Mouse (Mus musculus) adrenal gland, adult 18-20 months (tissue): ENCODE data around the gene Mettl1. TPM values are rescaled to one million over a fixed set of nuclear protein-coding genes. Genes with fewer than 3 reads are reported as not detected.
"Not testable (repeated sequence)": the region's sequence is repeated elsewhere in the genome, so short reads cannot be mapped to it uniquely, and the experiment has no call there.

Source experiments
- DNase-seq, 2 experiments: peaks; one replicate each; pipeline ENCODE4 v3.0.0; 2021 to 2022; ENCODE audit warnings: low spot score in 2 of 2
- total RNA-seq, 2 experiments: library from RNA; stranded (reverse); gene quantifications; 1 replicate in 1 of 2; 2 replicates in 1 of 2; pipeline ENCODE4 v1.2.3; 2021

Gene Mettl1
- total RNA-seq, 2 experiments from 2014 or later: 16.0 to 18.2 TPM

DNA sequence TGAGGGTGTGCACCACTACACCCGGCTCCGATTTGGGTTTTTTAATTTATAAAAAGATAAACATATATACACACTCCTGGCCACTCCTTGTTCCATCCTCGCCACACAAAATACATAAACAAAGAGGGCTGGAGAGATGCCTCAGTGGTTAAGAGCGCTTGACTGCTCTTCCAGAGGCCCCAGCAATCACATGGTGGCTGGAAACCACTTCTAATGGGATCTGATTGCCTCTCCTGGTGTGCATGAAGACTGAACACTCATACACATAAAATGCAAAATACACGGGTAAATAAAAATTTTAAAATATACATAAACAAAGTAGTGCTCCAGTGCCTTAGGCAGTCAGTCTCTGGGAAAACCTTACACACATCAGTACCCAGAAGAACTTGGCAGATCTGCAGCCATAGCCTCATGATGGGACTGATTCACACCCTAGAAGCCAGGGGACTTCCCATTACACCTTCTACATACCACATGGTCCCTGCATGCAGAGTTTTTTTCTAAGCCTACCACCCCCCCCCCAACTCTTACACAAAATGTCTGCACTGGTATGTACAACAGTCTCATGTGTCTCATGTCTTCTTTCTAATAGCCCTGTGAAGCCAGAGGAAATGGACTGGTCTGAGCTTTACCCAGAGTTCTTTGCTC is 1.4 kb downstream of the Mettl1 start:
- no peak for DNase-seq

DNA sequence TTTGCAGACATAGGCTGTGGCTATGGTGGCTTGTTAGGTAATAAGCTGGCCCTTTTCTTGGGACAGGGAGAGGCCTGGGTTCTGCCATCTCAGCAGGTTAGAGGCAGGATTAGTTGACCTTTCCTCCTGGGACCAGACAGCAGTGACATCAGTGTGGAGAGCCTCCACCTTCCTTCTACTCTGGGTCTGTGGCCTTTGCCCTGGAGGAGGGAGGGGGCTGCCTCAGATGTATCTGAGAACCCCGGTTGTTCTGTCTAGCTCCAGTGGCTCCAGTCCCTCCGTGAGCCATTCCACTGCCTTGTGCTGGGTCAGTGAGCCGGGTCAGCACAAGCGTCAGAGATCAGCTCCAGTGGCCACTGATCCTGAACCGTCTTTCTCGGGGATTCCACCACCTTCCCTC is 2.0 kb downstream of the Mettl1 start:
- DNase-seq: no peak

DNA sequence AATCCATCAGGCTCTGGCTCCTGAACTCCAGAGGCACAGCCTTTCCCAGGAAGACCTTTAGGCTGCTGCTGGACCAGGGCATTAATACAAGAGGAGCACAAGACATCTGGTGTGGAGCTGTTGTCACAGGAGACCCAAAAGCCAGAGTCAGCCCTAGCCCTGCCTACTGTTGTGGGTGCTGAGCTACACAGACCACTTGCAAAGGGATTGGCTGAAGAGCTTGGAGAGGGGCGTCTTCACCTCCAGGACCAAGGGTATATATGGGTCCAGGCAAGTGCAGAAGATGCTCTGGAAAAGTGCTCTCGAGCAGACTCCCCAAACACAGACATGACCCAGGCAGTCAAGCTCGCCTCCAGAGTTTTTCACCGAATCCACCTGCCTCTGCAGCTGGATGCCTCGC is 6.7 kb downstream of the Mettl1 start, which contains the start of gene Cyp27b1:
Gene Cyp27b1 (plus strand): TSS at position 297 of the 400 bp plus-strand sequence.
- DNase-seq: no peak

DNA sequence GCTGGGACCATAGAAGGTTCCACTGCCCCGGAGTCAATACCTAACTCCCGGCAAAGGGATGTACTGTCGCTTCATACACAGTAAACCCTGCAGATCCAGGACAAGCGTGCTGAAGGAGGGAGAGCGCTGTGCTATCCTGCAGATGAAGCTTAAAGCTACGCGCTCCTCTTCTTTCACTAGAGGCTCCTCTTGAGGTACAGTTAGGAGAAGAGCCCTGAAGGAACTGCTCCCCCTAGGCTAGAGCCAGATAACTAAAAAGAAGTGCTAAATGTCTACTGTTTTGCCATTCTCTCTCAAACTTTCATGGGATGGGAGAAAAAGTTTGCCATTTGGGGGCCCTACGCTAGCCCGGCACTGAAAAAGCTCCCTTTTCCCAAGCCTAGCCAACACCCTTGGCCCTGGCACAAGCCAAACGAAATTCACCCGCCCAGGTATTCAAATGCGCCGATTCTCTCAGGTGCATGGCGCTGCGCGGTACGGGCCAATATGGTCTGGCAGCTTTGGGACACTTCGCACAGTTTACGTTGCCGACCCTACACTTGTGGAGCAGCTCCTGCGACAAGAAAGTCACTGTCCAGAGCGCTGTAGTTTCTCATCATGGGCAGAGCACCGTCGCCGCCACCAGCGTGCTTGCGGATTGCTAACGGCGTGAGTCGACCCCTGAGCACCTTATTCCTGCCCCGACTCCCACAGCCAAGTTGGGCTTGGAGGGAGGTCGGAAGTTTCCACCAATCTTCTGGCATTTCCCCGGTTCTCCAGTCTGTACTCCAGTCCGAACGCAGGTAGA is 7.6 kb downstream of the Mettl1 start:
- DNase-seq: no peak

DNA sequence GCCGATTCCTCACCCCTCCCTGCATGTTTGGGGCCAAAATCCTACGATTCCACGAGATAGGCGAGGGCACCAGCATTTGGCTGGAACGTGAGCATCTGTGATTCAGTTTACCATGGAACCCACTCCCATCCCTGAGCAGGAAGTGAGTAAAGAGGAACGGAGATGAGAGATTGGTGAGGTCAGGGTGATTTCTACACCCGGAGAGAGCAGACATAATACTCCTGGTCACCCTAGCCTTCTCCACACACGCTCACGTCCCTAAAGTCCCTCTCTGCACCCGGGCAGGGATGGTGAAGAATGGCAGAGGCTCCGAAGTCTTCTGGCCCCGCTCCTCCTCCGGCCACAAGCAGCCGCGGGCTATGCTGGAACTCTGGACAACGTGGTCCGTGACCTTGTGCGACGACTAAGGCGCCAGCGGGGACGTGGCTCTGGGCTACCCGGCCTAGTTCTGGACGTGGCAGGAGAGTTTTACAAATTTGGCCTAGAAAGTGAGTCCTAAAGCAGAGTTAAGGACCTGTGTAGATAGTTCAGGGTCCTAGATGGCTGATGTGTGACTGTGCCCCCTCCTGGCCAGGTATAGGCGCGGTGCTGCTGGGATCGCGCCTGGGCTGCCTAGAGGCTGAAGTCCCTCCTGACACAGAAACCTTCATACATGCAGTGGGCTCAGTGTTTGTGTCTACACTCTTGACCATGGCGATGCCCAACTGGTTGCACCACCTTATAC is 8.3 kb downstream of the Mettl1 start:
- DNase-seq: no peak

DNA sequence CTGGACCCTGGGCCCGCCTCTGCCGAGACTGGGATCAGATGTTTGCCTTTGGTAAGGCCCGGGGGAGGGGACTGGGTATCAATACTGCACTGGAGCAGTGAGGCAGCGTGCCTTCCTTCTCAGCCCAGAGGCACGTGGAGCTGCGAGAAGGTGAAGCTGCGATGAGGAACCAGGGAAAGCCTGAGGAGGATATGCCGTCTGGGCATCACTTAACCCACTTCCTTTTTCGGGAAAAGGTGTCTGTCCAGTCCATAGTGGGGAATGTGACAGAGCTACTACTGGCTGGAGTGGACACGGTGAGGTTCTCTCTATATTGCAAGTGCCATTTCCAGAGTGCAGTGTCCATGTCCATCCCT is 8.9 kb downstream of the Mettl1 start:
- DNase-seq: no peak

DNA sequence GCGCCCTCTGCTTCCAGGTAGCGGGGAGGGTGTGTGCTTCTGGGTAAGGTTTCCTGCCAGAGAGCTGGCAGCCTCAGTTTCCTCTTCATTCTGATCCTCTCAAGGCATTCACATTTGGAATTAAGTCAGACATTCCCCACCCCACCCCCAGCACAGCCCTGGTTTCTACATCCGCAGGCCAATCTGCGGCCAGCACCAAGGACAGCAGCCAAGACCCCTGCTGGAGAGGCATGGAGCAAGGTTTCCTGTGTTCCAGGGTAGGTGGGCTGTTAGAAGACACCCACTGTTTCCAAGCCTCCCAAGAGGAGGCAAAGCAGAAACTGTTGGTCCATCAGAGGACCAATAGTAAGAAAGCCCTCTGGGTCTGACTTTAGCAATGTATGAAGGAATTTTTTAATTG is 13.4 kb downstream of the Mettl1 start:
- no peak for DNase-seq

DNA sequence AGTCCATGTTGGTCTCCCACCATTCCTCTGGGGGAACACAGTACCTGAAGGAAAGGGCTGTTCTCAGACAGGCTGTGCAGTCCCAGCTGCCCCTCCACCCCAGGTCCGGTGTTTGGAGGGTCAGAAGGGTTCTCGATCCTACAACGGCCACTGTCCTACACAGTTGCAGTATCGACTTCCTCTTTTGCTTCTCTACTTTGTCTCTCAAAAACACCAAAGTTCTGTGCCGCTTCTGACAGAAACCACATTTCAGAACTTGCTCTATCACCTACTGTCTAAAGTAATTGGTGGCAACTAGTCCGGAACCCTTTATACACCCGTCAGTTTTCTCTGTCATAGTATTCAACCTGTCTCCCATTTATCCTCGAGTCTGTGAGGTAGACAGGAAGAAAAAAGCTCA is 14.2 kb downstream of the Mettl1 start:
- no peak for DNase-seq

DNA sequence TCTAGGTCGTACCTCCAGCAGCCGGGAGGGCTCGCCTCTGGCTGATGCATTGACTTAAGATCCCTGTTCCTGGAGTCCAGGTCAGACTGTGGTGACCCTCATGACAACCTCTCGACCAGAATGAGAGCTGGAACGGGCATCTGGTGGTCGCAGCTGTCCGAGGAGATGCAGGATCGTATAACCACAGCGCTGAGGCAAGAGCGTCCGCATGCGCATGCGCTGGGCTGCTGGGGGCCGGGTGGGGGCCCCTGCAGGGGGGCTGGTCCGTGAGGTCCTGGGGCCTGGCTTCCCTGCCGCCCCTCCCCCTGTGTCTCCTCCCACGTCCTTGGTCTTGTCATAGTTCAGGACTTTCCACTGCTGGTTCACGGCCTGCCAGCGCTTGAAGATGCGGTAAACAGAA is 15.3 kb downstream of the Mettl1 start:
- no peak for DNase-seq

DNA sequence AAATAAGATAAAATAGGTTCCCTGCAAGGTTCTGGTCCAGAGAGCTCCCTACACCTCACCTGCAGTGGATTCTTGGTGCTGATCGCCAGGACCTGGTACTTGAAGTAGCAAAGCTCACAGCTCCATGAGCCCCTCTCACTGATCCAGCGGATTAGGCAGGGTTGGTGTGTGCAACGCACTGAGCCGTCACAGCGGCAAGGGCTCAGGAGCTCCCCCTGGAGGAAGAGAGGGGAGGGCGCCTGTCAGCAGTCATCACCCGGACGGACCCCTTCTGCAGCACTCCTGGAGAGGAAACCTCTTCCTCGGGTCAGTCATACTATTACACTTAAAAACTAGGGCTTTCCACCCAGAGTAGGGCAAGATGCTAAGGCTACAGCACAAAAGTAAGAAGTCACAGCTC is 16.9 kb downstream of the Mettl1 start:
- peak; percentile 77 to 79 for DNase-seq

DNA sequence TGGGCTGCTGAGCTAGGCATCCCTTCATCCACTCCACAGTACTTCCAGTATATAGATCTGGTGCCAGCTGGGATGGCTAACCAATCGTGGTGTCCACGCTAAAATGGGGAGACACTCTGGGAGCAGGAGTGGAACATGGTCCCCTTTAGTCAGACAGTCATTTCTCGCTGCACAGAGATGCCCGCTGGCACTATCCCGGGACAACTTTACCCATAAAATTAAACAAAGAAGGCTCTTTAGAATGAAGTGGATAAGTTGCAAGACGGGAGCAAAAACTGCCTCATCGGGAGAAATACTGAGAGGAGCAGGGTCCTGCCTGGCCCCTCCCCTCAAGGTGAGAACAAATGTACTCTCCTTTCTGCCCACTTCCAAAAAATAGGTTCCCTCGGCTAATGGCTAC is 17.5 kb downstream of the Mettl1 start:
- no peak for DNase-seq

DNA sequence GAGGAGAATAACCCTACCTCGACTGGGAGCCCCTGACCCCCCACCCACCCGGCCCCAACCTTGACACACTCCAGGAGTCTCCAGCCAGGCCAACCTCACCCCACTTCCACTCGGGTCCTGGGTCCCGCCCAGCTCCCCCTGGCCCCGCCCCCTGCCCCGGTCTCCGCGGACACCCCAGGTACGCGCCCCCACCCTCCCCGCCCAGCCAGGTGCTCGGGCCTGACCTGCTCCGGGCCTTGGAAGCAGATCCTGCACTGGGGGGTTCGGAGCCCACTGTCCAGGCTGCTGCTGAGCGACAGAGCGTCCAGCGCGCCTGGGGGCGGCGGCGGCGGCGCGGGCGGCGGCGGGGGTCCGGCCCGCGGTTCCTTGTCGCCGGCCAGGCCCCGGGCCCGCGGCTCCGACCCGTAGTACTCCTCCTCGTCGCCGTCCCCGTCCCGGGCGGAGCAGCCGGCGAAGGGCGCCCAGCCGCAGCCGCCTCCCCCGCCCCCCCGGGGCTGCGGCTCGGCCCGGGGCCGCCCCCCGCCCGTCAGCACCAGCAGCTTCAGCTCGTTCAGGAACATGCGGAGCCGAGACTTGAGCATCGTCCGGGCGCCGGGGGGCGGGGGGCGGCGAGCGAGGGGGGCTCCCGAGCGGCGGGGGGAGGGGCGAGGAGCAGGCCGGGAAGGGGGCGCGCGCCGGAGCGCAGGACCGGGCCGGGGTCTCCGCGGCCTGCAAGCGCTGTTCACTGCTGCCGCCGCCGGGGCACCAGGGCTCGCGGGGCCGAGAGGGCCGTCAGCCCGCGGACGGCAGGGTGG is 18.2 kb downstream of the Mettl1 start:
- peak in 1 of 2 experiments; percentile 34 for DNase-seq

DNA sequence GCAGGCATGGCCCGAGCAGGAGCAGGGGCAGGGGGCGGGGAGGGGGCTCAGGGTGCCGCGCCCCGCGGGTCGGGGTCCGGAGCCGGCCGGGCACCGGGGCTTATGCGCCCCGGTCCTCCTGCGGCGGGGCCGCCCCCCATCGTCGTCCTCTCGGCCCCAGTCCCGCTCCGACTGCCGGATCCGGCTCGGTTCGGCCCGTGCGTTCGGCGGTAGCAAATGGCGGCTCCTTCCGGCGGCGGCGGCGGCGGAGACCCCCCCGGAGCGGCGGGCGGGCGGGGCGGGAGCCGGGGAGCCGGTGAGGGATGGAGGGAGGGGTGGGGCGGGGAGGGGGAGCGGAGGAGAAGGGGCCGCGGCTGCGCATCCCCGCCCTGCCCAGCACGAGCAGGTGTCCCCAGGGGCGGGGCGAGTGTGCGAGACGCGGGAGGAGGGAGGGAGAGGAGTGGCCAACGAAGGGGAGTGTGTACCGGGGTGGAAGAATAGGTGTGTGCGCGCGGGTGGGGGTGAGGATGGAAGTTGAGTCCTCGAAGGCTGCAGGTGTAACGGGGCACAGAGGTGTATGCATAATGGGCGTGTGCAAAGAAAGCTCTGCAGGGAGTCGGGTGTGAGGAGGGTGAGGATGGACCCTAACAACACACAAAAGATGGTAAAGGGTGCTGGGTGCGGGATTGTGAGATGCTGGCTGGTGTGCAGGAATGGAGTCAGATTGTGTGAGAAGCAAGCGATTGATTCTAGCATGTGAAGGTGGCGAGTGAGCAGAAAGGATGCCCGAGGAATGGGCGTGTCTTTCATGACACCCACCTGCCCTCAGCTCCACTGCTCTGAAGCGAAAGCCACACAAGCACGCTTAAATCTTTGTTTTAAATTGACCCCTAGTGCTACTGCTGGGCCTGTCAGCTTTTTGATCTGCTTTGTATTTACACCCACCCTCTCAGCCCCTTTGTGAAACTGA is 19.0 kb downstream of the Mettl1 start, which contains the start of gene March9:
Gene March9 (minus strand): TSS at position 217 of the 949 bp plus-strand sequence.
- peak; percentile 64 to 66 for DNase-seq

DNA sequence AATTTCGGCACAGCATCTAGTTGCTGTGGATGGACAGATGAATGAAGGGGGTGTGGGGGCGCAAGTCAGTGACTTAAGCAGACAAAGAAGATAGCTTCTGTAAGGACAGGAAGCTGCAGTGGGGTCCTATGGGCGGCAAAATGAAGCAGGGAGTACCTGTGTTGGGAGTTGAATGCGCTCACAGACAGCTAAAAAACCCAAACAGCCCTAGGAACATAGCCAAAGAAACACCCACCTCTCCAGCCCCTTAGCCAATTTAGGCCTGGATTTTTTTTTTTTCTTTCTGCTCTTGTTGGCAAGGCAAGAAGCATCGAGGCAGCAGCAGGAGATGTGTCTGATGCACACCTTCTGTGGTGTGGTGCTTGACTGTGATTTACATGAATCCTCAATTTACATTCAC is 19.9 kb downstream of the Mettl1 start:
- DNase-seq: no peak

DNA sequence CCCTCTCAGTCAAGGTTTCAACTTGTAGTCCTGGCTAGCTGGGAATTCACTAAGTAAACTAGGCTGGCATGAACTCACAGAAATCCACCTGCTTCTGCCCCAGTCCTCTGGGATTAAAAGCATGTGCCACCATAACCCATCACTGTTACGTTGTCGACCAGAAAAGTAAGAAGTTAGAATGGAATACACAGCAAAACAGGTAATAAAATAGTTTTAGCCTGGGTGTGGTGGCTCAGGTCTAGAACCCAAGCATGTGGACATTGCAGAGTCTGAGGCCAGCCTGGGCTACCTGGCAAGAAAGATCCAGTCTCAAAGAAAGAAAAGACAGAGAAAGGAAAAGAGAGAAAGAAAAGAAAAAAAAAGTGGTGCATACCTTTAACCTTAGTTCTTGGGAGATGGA is 20.3 kb downstream of the Mettl1 start:
- DNase-seq: no peak

DNA sequence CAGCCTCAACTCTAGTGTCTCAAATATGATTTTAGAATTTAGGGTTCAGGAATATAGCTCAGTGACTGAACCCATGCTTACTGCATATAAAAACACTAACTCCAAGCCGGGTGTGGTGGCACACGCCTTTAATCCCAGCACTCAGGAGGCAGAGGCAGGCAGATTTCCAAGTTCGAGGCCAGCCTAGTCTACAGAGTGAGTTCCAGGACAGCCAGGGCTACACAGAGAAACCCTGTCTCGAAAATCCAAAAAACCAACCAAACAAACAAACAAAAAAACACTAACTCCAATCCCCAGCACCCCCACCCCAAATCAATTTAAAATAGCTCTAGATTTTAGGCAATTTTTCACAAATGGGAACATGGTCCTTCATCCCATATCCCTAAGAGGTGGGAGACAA is 20.9 kb downstream of the Mettl1 start:
- DNase-seq: not testable (repeated sequence)

DNA sequence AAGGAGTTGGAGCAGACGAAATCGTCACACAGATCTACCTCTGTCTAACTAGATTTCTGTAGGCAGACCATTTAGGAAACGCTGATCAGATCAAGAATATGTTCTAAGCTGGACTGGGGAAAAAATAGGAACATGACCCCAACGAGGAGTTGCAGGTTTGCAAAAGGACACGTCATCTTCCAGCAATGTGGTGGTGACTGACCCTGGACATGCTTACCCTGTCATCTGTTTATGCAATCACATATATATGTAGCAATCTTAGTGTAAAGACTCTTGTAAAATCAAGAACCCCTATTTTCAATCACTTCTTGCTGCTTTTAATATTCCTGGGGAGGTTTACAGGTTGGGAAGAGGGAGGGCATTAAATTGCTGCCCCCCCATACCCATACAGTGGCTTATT is 21.3 kb downstream of the Mettl1 start:
- DNase-seq: no peak

DNA sequence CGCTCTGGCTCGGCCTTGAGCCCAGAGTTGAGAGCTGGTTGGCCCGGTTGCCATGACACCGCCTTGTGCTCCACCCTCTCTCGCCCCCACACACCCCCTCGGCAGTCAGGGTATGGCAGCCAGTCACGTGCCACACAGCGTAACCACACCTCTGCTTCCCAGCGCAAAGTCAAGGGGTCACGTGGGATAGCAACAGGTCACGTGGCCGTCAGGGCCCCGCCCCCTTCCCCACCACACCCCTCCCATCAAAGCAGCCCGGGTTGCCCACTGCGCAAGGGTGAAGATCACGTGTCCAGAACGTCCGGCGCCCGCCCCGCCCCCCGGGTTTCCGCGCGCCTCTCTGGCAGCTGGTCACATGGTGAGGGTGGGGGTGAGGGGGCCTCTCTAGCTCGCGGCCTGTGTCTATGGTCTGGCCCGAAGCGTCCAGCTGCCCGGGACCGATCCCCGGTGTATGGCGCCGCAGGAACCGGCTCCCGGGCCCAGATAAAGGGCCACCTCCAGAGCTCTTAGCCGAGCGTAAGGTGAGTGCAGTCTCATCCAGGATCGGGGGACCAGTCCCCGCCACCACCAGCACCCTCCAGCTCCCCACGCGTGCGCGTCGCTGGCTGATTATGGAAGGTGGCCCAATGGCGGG is 22.1 kb downstream of the Mettl1 start, which contains the start of gene Cdk4:
Gene Cdk4 (plus strand): TSS at position 296 of the 634 bp plus-strand sequence.
- DNase-seq: peak; percentile 98 to 99
